Comparison of ENCODE assay signal across 10 mouse cellular contexts in the genomic region with DNA sequence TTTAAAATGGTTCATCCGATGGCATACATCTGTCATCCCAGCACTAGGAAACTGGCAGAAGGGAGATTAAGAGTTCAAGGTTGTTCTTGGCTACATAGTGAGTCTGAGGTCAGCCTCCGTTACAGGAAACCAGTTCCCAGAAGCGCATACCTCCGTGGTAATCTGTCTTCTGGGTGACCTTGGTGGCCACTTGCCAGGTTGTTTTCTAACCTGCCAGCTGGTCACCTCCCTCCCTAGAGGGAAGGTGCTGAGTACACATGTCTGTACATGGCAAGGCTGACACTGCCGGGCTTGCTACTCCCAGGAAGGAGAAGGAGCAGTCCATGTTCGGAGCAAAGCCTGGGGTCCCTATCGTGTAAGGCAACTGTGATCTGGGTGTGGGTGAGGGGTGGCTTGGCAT. TPM values are rescaled to one million over a fixed set of nuclear protein-coding genes. Genes with fewer than 3 reads are reported as not detected.
DNase-seq lines count a peak whose midpoint lies in the region; ATAC-seq and TF ChIP-seq lines count a peak whose summit lies in the region.
"Had no signal": no experiment of that assay in that cellular context is flagged by ENCODE, and none has a peak within 500 bp of the region (broad histone marks: within the 10 kb centered on the region; RNA-seq: fewer than 3 reads in every experiment).

No protein-coding gene starts in this region.

- H3K9ac ChIP-seq in heart, adult 2 months (ENCODE audit: low read depth, low read length) = no peak overlapping the region
- H3K9ac ChIP-seq in forebrain, embryonic 15.5 days (replicated peaks) = no peak overlapping the region
- H3K9ac ChIP-seq: liver, embryonic 14.5 days had no signal

- 17% methylated on average over 7 of the region's 7 CpGs for WGBS in heart, adult 2 months
- 25% methylated on average over 7 of the region's 7 CpGs for WGBS in large intestine, adult 2 months
- WGBS in forebrain, embryonic 15.5 days = 82% methylated on average over 7 of the region's 7 CpGs

- H3K79me2 ChIP-seq in heart, adult 2 months (replicated peaks; ENCODE audit: control insufficient read depth, insufficient read depth, low read length) = no peaks in the 10 kb centered on the region

- H3K27ac ChIP-seq in heart, adult 2 months = peak overlapping the region; percentile 56
- H3K27ac ChIP-seq in forebrain, embryonic 15.5 days (replicated peaks) = no peak overlapping the region
- H3K27ac ChIP-seq: liver, embryonic 14.5 days had no signal

- no peak for TF ChIP-seq CTCF in heart, adult 2 months (IDR thresholded peaks at IDR 0.05)

- no peaks in the 10 kb centered on the region for H3K27me3 ChIP-seq in heart, adult 2 months (ENCODE audit: control insufficient read depth, insufficient read depth, low read length)
- no peaks in the 10 kb centered on the region for H3K27me3 ChIP-seq in forebrain, embryonic 15.5 days

- H3K9me3 ChIP-seq in forebrain, embryonic 15.5 days = no peaks in the 10 kb centered on the region

- H3K4me1 ChIP-seq in heart, adult 2 months (ENCODE audit: control insufficient read depth, insufficient read depth, low read length) = peaks cover 6% of the 10 kb centered on the region
- peaks cover 13% of the 10 kb centered on the region for H3K4me1 ChIP-seq in forebrain, embryonic 15.5 days

- intact Hi-C loops in heart, adult 2 months (cut with DNase I) = no loop called here

- TF ChIP-seq EP300 in heart, adult 2 months (IDR thresholded peaks at IDR 0.05; ENCODE audit: insufficient read depth, low read depth, low read length) = no peak

- DNase-seq in cerebellum, adult 9-10 months = peak; percentile 32
- peak; percentile 35 for DNase-seq in MN1 (ENCODE audit: low spot score)
- peak; percentile 55 to 72 for DNase-seq in heart, adult 2 months
- DNase-seq in large intestine, adult 2 months (ENCODE audit: low read depth, low spot score) = peak; percentile 29
- DNase-seq in spleen, postnatal 4 days (ENCODE audit: low spot score in 2 of 2) = no peak

- TF ChIP-seq POLR2A in heart, adult 2 months (IDR thresholded peaks at IDR 0.05; ENCODE audit: insufficient read depth, low read depth, low read length) = no peak

- H3K4me3 ChIP-seq in heart, adult 2 months = no peak overlapping the region
- H3K4me3 ChIP-seq in forebrain, embryonic 15.5 days = no peak overlapping the region

- no peaks in the 10 kb centered on the region for H3K36me3 ChIP-seq in heart, adult 2 months (ENCODE audit: control insufficient read depth, insufficient read depth, low read length)
- no peaks in the 10 kb centered on the region for H3K36me3 ChIP-seq in forebrain, embryonic 15.5 days

- H3K4me2 ChIP-seq in forebrain, embryonic 15.5 days (replicated peaks) = no peak overlapping the region

- no peak for ATAC-seq in cerebellum, adult (ENCODE audit: insufficient number of reproducible peaks, low FRiP score, low TSS enrichment)
- ATAC-seq in megakaryocyte, adult 5-6 weeks (ENCODE audit: poor library complexity, severe bottlenecking) = no peak
- no peak for ATAC-seq in forebrain, embryonic 15.5 days (replicated peaks)

RNA-seq across cellular contexts. Expression of a gene that starts 16.6 kb away (rescaled TPM):
- not detected for total RNA-seq in heart, adult 2 months (2021)
- polyA plus RNA-seq in heart, adult 2 months (2012; rRNA removed) = 0.02 TPM in 1 of 2 replicates, not detected in the other
- 1.0 and 1.5 TPM in 2 replicates for polyA plus RNA-seq in large intestine, adult 2 months (2012; rRNA removed)
- 0.11 and 0.58 TPM in 2 replicates for total RNA-seq in megakaryocyte, adult 5-6 weeks (2015)
- total RNA-seq in megakaryocyte, adult 5-6 weeks (2017) = 0.57 and 0.92 TPM in 2 replicates
- polyA plus RNA-seq in forebrain, embryonic 15.5 days (2015; fragmentation: Nextera tagmentation; extraction: Ambion mirVana) = not detected in 2 replicates
- polyA plus RNA-seq: brain, embryonic 14.5 days had no signal

RNA-seq across cellular contexts. Expression of a gene that starts 40.3 kb away (rescaled TPM):
- not detected for total RNA-seq in heart, adult 2 months (2021)
- polyA plus RNA-seq in heart, adult 2 months (2012; rRNA removed) = 0.08 and 0.23 TPM in 2 replicates
- polyA plus RNA-seq in large intestine, adult 2 months (2012; rRNA removed) = 31.1 and 47.3 TPM in 2 replicates
- 0.18 TPM in 1 of 2 replicates, not detected in the other for total RNA-seq in megakaryocyte, adult 5-6 weeks (2015)
- 0.08 and 0.40 TPM in 2 replicates for total RNA-seq in megakaryocyte, adult 5-6 weeks (2017)
- polyA plus RNA-seq in forebrain, embryonic 15.5 days (2015; fragmentation: Nextera tagmentation; extraction: Ambion mirVana) = 0.51 and 0.67 TPM in 2 replicates

Comparison
In these comparisons a context has a peak if more than half of its experiments do, and no peak if none do; other contexts are left out.
1. DNase-seq: peak in cerebellum, adult 9-10 months (single experiment), MN1 (single experiment), heart, adult 2 months (2 of 2) and large intestine, adult 2 months (single experiment); none in spleen, postnatal 4 days (0 of 2).
2. RNA of a gene that starts 40.3 kb away (polyA plus RNA-seq): 31.1 to 47.3 TPM in large intestine, adult 2 months; 0.51 to 0.67 TPM in forebrain, embryonic 15.5 days and 0.08 to 0.23 TPM in heart, adult 2 months; every median in the first group is over 10 times any median in the second.